Mouse (Mus musculus) cortical plate, adult 2 months (tissue): Measurements from ENCODE around the gene Ddx54. TPM values are rescaled to one million over a fixed set of nuclear protein-coding genes. Genes with fewer than 3 reads are reported as not detected.
A peak's percentile ranks its signal among the peaks of the same experiment; 100 is the strongest.

Source experiments
- H3K27ac ChIP-seq: fragments of 200-500 bp; 2 replicates; pipeline ENCODE4 v1.5.1; 2012; ENCODE audit warnings: low read length, control low read depth, inconsistent platforms; ENCODE audit not compliant: insufficient read depth
- H3K4me1 ChIP-seq: fragments of 200-500 bp; 2 replicates; pipeline ENCODE4 v1.6.1; 2011; ENCODE audit warnings: low read length; ENCODE audit not compliant: control insufficient read depth, insufficient read depth
- H3K4me3 ChIP-seq: fragments of 200-500 bp; 2 replicates; pipeline ENCODE4 v1.5.1; 2011; ENCODE audit warnings: mild to moderate bottlenecking, low read length, control low read depth; ENCODE audit not compliant: insufficient read depth
- CTCF ChIP-seq: fragments of 200-500 bp; IDR thresholded peaks from 2 replicates; pipeline ENCODE4 v1.5.1; 2011; ENCODE audit warnings: mild to moderate bottlenecking, control low read depth, low read length; ENCODE audit not compliant: insufficient read depth; ENCODE audit errors: extremely low read depth
- POLR2A ChIP-seq: fragments of 200-500 bp; IDR thresholded peaks from 2 replicates; pipeline ENCODE4 v1.6.1; 2011; ENCODE audit warnings: mild to moderate bottlenecking, low read length, control low read depth; ENCODE audit not compliant: insufficient read depth; ENCODE audit errors: extremely low read depth
- polyA plus RNA-seq: library from polyadenylated mRNA; depleted of rRNA; stranded (reverse); fragments of >200 nt; gene quantifications from 2 replicates; pipeline ENCODE4 v1.2.3, GENCODE M21; 2012; rRNA removed

Gene Ddx54
- polyA plus RNA-seq, 1 experiment = 31.0 TPM

GRCm38 (mm10) chr5:120668761-120669160, 56.2 kb downstream of the Ddx54 start:
- Histone ChIP-seq H3K4me3 (no peak overlapping the region), H3K27ac (no peak overlapping the region), H3K4me1 (no peaks in the 10 kb centered on the region)
- TF ChIP-seq CTCF (no peak), POLR2A (no peak)

GRCm38 (mm10) chr5:120670132-120670531, 57.6 kb downstream of the Ddx54 start:
- TF ChIP-seq POLR2A = no peak
- TF ChIP-seq CTCF = no peak
- Histone ChIP-seq H3K4me1 (no peaks in the 10 kb centered on the region), H3K27ac (no peak overlapping the region), H3K4me3 (no peak overlapping the region)

- Histone ChIP-seq H3K27ac (no peak overlapping the region), H3K4me1 (no peaks in the 10 kb centered on the region), H3K4me3 (no peak overlapping the region)
- TF ChIP-seq CTCF (no peak), POLR2A (no peak)
Measured at GRCm38 (mm10) chr5:120671865-120672264, 59.3 kb downstream of the Ddx54 start.

GRCm38 (mm10) chr5:120673626-120674025, 61.1 kb downstream of the Ddx54 start:
- TF ChIP-seq POLR2A (no peak), CTCF (peak; percentile 99)
- Histone ChIP-seq H3K4me3 (no peak overlapping the region), H3K27ac (no peak overlapping the region), H3K4me1 (no peaks in the 10 kb centered on the region)

- H3K4me1 ChIP-seq = no peaks in the 10 kb centered on the region
- TF ChIP-seq CTCF (no peak), POLR2A (no peak)
Measured at GRCm38 (mm10) chr5:120674229-120675145, 61.9 kb downstream of the Ddx54 start.

GRCm38 (mm10) chr5:120677516-120677915, 65.0 kb downstream of the Ddx54 start:
- Histone ChIP-seq H3K27ac (no peak overlapping the region), H3K4me1 (no peaks in the 10 kb centered on the region; the same call in 1 of the 2 replicates), H3K4me3 (no peak overlapping the region)
- no peak for TF ChIP-seq CTCF
- TF ChIP-seq POLR2A = peak; percentile 26; the same call in 1 of the 2 replicates

More at GRCm38 (mm10) chr5:120674229-120675145, 61.9 kb downstream of the Ddx54 start:
- Histone ChIP-seq H3K4me3 (no peak overlapping the region), H3K27ac (no peak overlapping the region)

Other genes starting within 250 kb of the Ddx54 start
- gene Lhx5, start 181.0 kb upstream of the Ddx54 start, polyA plus RNA-seq = 0.04 TPM in 1 of 2 replicates, not detected in the other
- gene Sdsl, start 139.9 kb upstream of the Ddx54 start, polyA plus RNA-seq = 8.1 and 8.2 TPM in 2 replicates
- 0.21 and 0.64 TPM in 2 replicates for gene Sds, start 136.2 kb upstream of the Ddx54 start, polyA plus RNA-seq
- 53.3 and 54.7 TPM in 2 replicates for gene Plbd2, start 109.1 kb upstream of the Ddx54 start, polyA plus RNA-seq
- 6.3 and 6.6 TPM in 2 replicates for gene Slc8b1, start 101.6 kb upstream of the Ddx54 start, polyA plus RNA-seq
- gene Tpcn1, start 24.1 kb upstream of the Ddx54 start, polyA plus RNA-seq = 37.9 and 40.0 TPM in 2 replicates
- 1.5 and 2.5 TPM in 2 replicates for gene Iqcd, start 23.7 kb upstream of the Ddx54 start, polyA plus RNA-seq
- 39.6 and 40.8 TPM in 2 replicates for gene Rita1, start 150 bp upstream of the Ddx54 start, polyA plus RNA-seq
- 0.10 and 0.19 TPM in 2 replicates for gene Cfap73, start 21.5 kb downstream of the Ddx54 start, polyA plus RNA-seq
- 88.7 and 99.4 TPM in 2 replicates for gene Rasal1, start 36.1 kb downstream of the Ddx54 start, polyA plus RNA-seq
- 89.7 and 91.8 TPM in 2 replicates for gene Dtx1, start 99.2 kb downstream of the Ddx54 start, polyA plus RNA-seq
- gene Oas2, start 137.1 kb downstream of the Ddx54 start, polyA plus RNA-seq = 0.73 and 0.87 TPM in 2 replicates
- 0.04 and 0.13 TPM in 2 replicates for gene Oas3, start 164.9 kb downstream of the Ddx54 start, polyA plus RNA-seq
- not detected in 2 replicates for gene Oas1e, start 182.8 kb downstream of the Ddx54 start, polyA plus RNA-seq
- 2.3 TPM in 2 replicates for gene Oas1c, start 199.8 kb downstream of the Ddx54 start, polyA plus RNA-seq
- gene Oas1f, start 234.6 kb downstream of the Ddx54 start, polyA plus RNA-seq = not detected in 2 replicates
- gene Oas1h, start 248.7 kb downstream of the Ddx54 start, polyA plus RNA-seq = not detected in 2 replicates